Comparison of ENCODE assay signal across 9 mouse cellular contexts in the genomic region with DNA sequence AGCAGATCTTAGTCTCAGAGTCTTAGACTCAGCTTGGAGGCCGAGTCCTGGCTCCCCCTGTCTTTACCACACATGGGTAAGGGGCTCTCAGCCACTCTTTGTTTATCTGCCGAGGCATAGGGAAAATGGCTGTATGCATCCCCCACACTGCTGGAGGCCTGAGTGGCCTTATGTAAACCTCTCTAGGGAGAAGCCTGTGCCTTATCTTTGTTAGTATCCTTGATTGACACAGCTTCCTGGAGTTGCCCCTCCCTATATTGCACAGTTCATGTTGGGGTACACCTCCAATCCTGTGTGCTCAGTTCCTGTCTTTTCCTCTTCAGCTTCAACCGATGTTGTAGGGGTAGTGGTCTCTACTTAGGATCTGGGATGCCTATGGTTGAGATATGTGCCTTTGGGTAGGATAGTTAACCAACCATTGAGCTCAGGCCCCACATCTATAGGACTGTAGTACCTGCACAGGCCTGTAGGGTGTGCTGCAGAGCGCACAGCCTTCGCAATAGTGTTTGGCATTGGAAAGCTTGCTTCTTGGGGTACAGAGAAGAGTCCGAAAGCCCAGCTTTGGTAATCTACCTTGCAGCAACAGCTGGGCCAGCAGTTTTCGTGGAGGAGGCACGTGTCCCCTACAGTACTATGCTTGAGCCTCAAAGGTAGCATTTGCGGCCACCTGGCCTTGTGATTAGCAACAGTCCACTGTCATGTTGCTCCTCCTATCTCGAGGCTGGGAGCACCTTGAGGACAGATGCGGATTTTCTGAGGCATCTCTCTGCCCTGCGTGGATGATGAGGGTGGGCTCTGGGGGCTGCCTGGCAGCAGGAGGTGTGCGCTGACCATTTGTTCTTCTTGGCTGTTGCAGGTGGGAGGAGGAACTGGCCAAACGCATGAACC. TPM values are rescaled to one million over a fixed set of nuclear protein-coding genes. Genes with fewer than 3 reads are reported as not detected.
A peak's percentile ranks its signal among the peaks of the same experiment; 100 is the strongest.
DNase-seq lines count a peak whose midpoint lies in the region; ATAC-seq and TF ChIP-seq lines count a peak whose summit lies in the region.
"Had no signal": no experiment of that assay in that cellular context is flagged by ENCODE, and none has a peak within 500 bp of the region (broad histone marks: within the 10 kb centered on the region; RNA-seq: fewer than 3 reads in every experiment).

A gene (plus strand): TSS at position 830 of the 888 bp plus-strand sequence.

- no peak for TF ChIP-seq POLR2A in brain, embryonic 14.5 days (IDR thresholded peaks at IDR 0.05; ENCODE audit: borderline replicate concordance, extremely low read depth, insufficient read depth, insufficient read length, poor library complexity, severe bottlenecking)

- no peak for ATAC-seq in stomach, embryonic 15.5 days (ENCODE audit: insufficient read depth, low FRiP score, low read depth)

- peak; percentile 51 for DNase-seq in gastrocnemius, adult 18-20 months (ENCODE audit: low spot score)
- DNase-seq in gastrocnemius, adult 8-10 months (ENCODE audit: low spot score in 2 of 2), result no peak
- DNase-seq in CD4-positive helper T cell, adult 2 months (ENCODE audit: low read depth, low spot score), result peak; percentile 75
- DNase-seq in brain, embryonic 14.5 days (ENCODE audit: low read depth), result peak; percentile 26
- DNase-seq in gastrocnemius, postnatal 14 days, result peak; percentile 46
- DNase-seq in kidney, postnatal 4 days, result peak; percentile 78 to 80
- peak; percentile 65 for DNase-seq in lung, postnatal 25 days (ENCODE audit: low spot score)

- H3K9me3 ChIP-seq in stomach, embryonic 15.5 days, result no peaks in the 10 kb centered on the region

- peaks cover 44% of the 10 kb centered on the region for H3K4me1 ChIP-seq in stomach, embryonic 15.5 days

- intact Hi-C loops in gastrocnemius, postnatal 14 days (cut with DNase I; ENCODE audit: low total_unique reads), result no loop called here

- peak; percentile 76 for TF ChIP-seq CTCF in brain, embryonic 14.5 days (IDR thresholded peaks at IDR 0.05; ENCODE audit: borderline replicate concordance, extremely low read depth, insufficient read depth, insufficient read length)

- H3K27me3 ChIP-seq in stomach, embryonic 15.5 days (replicated peaks), result no peaks in the 10 kb centered on the region

- H3K4me3 ChIP-seq in stomach, embryonic 15.5 days (replicated peaks), result no peak within 1 kb of the TSS

- no peak within 1 kb of the TSS for H3K9ac ChIP-seq in stomach, embryonic 15.5 days

- peak within 1 kb of the TSS; percentile 84 for H3K27ac ChIP-seq in stomach, embryonic 15.5 days

- 0 out of 2 replicates have a peak, but pooled peaks cover 7% of the 10 kb centered on the region for H3K36me3 ChIP-seq in stomach, embryonic 15.5 days

- 48% methylated on average over 14 of the region's 14 CpGs for WGBS in stomach, embryonic 15.5 days

- H3K4me2 ChIP-seq in stomach, embryonic 15.5 days, result peak within 1 kb of the TSS; percentile 32; the same call in 1 of the 2 replicates

RNA-seq across cellular contexts. Expression of the gene that starts here (rescaled TPM):
- not detected for total RNA-seq in gastrocnemius, adult 18-20 months (2021)
- not detected for total RNA-seq in gastrocnemius, adult 8-10 months (2022)
- not detected in 2 replicates for polyA plus RNA-seq in brain, embryonic 14.5 days (2012; rRNA removed)
- not detected for total RNA-seq in gastrocnemius, postnatal 14 days (2021)
- polyA plus RNA-seq in stomach, embryonic 15.5 days (2015; fragmentation: Nextera tagmentation; extraction: Ambion mirVana), result not detected in 2 replicates
- polyA plus RNA-seq: neural tube, embryonic 14.5 days had no signal

Comparison
In these comparisons a context has a peak if more than half of its experiments do, and no peak if none do; other contexts are left out.
1. Peak in DNase-seq in gastrocnemius, adult 18-20 months; RNA of the gene not detected or under 1 TPM.
2. Peak in DNase-seq in brain, embryonic 14.5 days; RNA of the gene not detected or under 1 TPM.
3. Peak in DNase-seq in gastrocnemius, postnatal 14 days; RNA of the gene not detected or under 1 TPM.
4. DNase-seq: peak in CD4-positive helper T cell, adult 2 months (single experiment), kidney, postnatal 4 days (2 of 2) and lung, postnatal 25 days (single experiment); none in gastrocnemius, adult 8-10 months (0 of 2).